Mouse (Mus musculus) MEL (cell line): ENCODE data around the gene 1190005I06Rik. TPM values are rescaled to one million over a fixed set of nuclear protein-coding genes. Genes with fewer than 3 reads are reported as not detected.

Experiments
- DNase-seq: peaks from one replicate; pipeline ENCODE4 v3.0.0; 2011; ENCODE audit warnings: low read depth, low spot score
- H3K27ac ChIP-seq: 2 replicates; pipeline ENCODE4 v1.5.1; 2012; ENCODE audit warnings: low read depth, mild to moderate bottlenecking, control low read depth, low read length, moderate library complexity; ENCODE audit not compliant: control insufficient read depth
- H3K27me3 ChIP-seq, 2 experiments: fragments of 150-350 bp in 1 of 2; sonication (generic) in 1 of 2; 2 replicates each; pipeline ENCODE4 v1.6.1; 2012; ENCODE audit warnings: low read length in 2 of 2, mild to moderate bottlenecking in 2 of 2, improper control_type of control experiment in 1 of 2, moderate library complexity in 1 of 2; ENCODE audit not compliant: insufficient read depth in 2 of 2, control insufficient read depth in 1 of 2
- H3K36me3 ChIP-seq, 2 experiments: 2 replicates each; pipeline ENCODE4 v1.6.1; 2012 to 2014; ENCODE audit warnings: low read length in 2 of 2, improper control_type of control experiment in 1 of 2, inconsistent platforms in 1 of 2, mild to moderate bottlenecking in 1 of 2; ENCODE audit not compliant: insufficient read depth in 2 of 2, control insufficient read depth in 1 of 2
- H3K4me1 ChIP-seq, 2 experiments: fragments of 150-350 bp in 1 of 2; sonication (generic) in 1 of 2; 2 replicates each; pipeline ENCODE4 v1.6.1; 2012; ENCODE audit warnings: low read length in 2 of 2, improper control_type of control experiment in 1 of 2, mild to moderate bottlenecking in 1 of 2; ENCODE audit not compliant: insufficient read depth in 2 of 2, control insufficient read depth in 1 of 2
- H3K4me3 ChIP-seq, 2 experiments: fragments of 150-350 bp in 1 of 2; sonication (generic) in 1 of 2; 2 replicates each; pipeline ENCODE4 v1.5.1; 2012; ENCODE audit warnings: low read depth in 2 of 2, low read length in 2 of 2, mild to moderate bottlenecking in 2 of 2, moderate library complexity in 2 of 2, control low read depth in 1 of 2, improper control_type of control experiment in 1 of 2; ENCODE audit not compliant: control insufficient read depth in 1 of 2, insufficient read depth in 1 of 2
- H3K79me2 ChIP-seq: 2 replicates; pipeline ENCODE4 v1.6.1; 2012; ENCODE audit warnings: mild to moderate bottlenecking, low read length, moderate library complexity; ENCODE audit not compliant: control insufficient read depth, poor library complexity, insufficient read depth
- H3K9ac ChIP-seq: 2 replicates; pipeline ENCODE4 v1.6.1; 2012; ENCODE audit warnings: low read depth, mild to moderate bottlenecking, control low read depth, low read length, moderate library complexity; ENCODE audit not compliant: control insufficient read depth, poor library complexity, severe bottlenecking
- H3K9me3 ChIP-seq: fragments of 150-350 bp; sonication (generic); replicated peaks from 2 replicates; pipeline ENCODE4 v1.6.1; 2012; ENCODE audit warnings: mild to moderate bottlenecking, low read length, improper control_type of control experiment, moderate library complexity; ENCODE audit not compliant: insufficient read depth
- CHD1 ChIP-seq: IDR thresholded peaks from 2 replicates; pipeline ENCODE4 v1.6.1; 2012; ENCODE audit warnings: low read depth, mild to moderate bottlenecking, inconsistent platforms, low read length, improper control_type of control experiment
- CTCF ChIP-seq, 3 experiments: IDR thresholded peaks in 2 of 3; conservative IDR thresholded peaks in 1 of 3; 2 replicates each; pipeline ENCODE4 v1.5.1; 2011 to 2012; ENCODE audit warnings: low read length in 3 of 3, low read depth in 2 of 3, mild to moderate bottlenecking in 2 of 3, improper control_type of control experiment in 1 of 3, inconsistent platforms in 1 of 3, mixed read lengths in 1 of 3, moderate library complexity in 1 of 3; ENCODE audit not compliant: control insufficient read depth in 1 of 3, insufficient read depth in 1 of 3, poor library complexity in 1 of 3, severe bottlenecking in 1 of 3
- KAT2A ChIP-seq: conservative IDR thresholded peaks from 2 replicates; pipeline ENCODE4 v1.6.1; 2012; ENCODE audit warnings: low read depth, low read length, improper control_type of control experiment, inconsistent platforms
- MAFK ChIP-seq: IDR thresholded peaks from 2 replicates; pipeline ENCODE4 v1.6.1; 2011; ENCODE audit warnings: low read depth, mild to moderate bottlenecking, low read length, improper control_type of control experiment, borderline replicate concordance
- MAX ChIP-seq: IDR thresholded peaks from 2 replicates; pipeline ENCODE4 v1.6.1; 2011; ENCODE audit warnings: low read length, improper control_type of control experiment
- MEF2A ChIP-seq: IDR thresholded peaks from 2 replicates; pipeline ENCODE4 v1.6.1; 2014; ENCODE audit warnings: low read depth, mild to moderate bottlenecking, inconsistent platforms, low read length, improper control_type of control experiment; ENCODE audit not compliant: poor library complexity, insufficient replicate concordance, severe bottlenecking; ENCODE audit errors: extremely low read depth
- MXI1 ChIP-seq: IDR thresholded peaks from 2 replicates; pipeline ENCODE4 v1.6.1; 2011; ENCODE audit warnings: mild to moderate bottlenecking, low read depth, low read length, improper control_type of control experiment
- NELFE ChIP-seq: IDR thresholded peaks from 2 replicates; pipeline ENCODE4 v1.6.1; 2011; ENCODE audit warnings: low read depth, low read length, improper control_type of control experiment
- POLR2A ChIP-seq, 2 experiments: IDR thresholded peaks; 2 replicates each; pipeline ENCODE4 v1.6.1; 2011 to 2012; ENCODE audit warnings: low read length in 2 of 2, mild to moderate bottlenecking in 2 of 2, control low read depth in 1 of 2, improper control_type of control experiment in 1 of 2, low read depth in 1 of 2, moderate library complexity in 1 of 2; ENCODE audit not compliant: control insufficient read depth in 1 of 2, insufficient read depth in 1 of 2, poor library complexity in 1 of 2
- POLR2AphosphoS5 ChIP-seq: IDR thresholded peaks from 2 replicates; pipeline ENCODE4 v1.6.1; 2012; ENCODE audit warnings: low read depth, borderline replicate concordance, mild to moderate bottlenecking, inconsistent platforms, low read length, moderate library complexity, mixed read lengths
- TAL1 ChIP-seq: IDR thresholded peaks from 2 replicates; pipeline ENCODE4 v1.6.1; 2012; ENCODE audit warnings: mild to moderate bottlenecking, inconsistent platforms, low read length, moderate library complexity, mixed read lengths
- TCF12 ChIP-seq: IDR thresholded peaks from 2 replicates; pipeline ENCODE4 v1.6.1; 2014; ENCODE audit warnings: low read depth, mild to moderate bottlenecking, inconsistent platforms, low read length, improper control_type of control experiment, moderate library complexity
- UBTF ChIP-seq: IDR thresholded peaks from 2 replicates; pipeline ENCODE4 v1.6.1; 2012; ENCODE audit warnings: low read depth, mild to moderate bottlenecking, inconsistent platforms, low read length, improper control_type of control experiment, moderate library complexity, borderline replicate concordance; ENCODE audit not compliant: insufficient read depth
- USF1 ChIP-seq: IDR thresholded peaks from 2 replicates; pipeline ENCODE4 v1.6.1; 2014; ENCODE audit warnings: low read depth, mild to moderate bottlenecking, inconsistent platforms, low read length, improper control_type of control experiment, moderate library complexity
- USF2 ChIP-seq, 2 experiments: IDR thresholded peaks; 2 replicates each; pipeline ENCODE4 v1.6.1; 2011 to 2012; ENCODE audit warnings: improper control_type of control experiment in 2 of 2, low read length in 2 of 2, borderline replicate concordance in 1 of 2, inconsistent platforms in 1 of 2, low read depth in 1 of 2, mild to moderate bottlenecking in 1 of 2; ENCODE audit not compliant: insufficient read depth in 1 of 2
- ZC3H11A ChIP-seq: IDR thresholded peaks from 2 replicates; pipeline ENCODE4 v1.6.1; 2012; ENCODE audit warnings: low read depth, mild to moderate bottlenecking, inconsistent platforms, low read length, improper control_type of control experiment
- ZMIZ1 ChIP-seq: IDR thresholded peaks from 2 replicates; pipeline ENCODE4 v1.6.1; 2012; ENCODE audit warnings: low read depth, mild to moderate bottlenecking, inconsistent platforms, low read length, improper control_type of control experiment, moderate library complexity
- polyA plus RNA-seq, 2 experiments: library from polyadenylated mRNA; stranded (reverse) in 1 of 2; unstranded in 1 of 2; fragments of >175 nt in 1 of 2; fragments of >200 nt in 1 of 2; gene quantifications; 2 replicates each; pipeline versions ENCODE4 v1.2.1 to v1.2.4; 2012; ENCODE audit warnings: low replicate concordance in 2 of 2, low read depth in 1 of 2; ENCODE audit not compliant: insufficient read length in 2 of 2, insufficient read depth in 1 of 2, missing spikeins in 1 of 2
- total RNA-seq: library from RNA; depleted of rRNA; stranded (reverse); fragments of 300-350 nt; gene quantifications from 2 replicates; pipeline ENCODE4 v1.2.3, GENCODE M21; 2012

Gene 1190005I06Rik
- total and polyA plus RNA-seq, 3 experiments: 2.1 to 2.3 TPM; not detected in 1

DNA sequence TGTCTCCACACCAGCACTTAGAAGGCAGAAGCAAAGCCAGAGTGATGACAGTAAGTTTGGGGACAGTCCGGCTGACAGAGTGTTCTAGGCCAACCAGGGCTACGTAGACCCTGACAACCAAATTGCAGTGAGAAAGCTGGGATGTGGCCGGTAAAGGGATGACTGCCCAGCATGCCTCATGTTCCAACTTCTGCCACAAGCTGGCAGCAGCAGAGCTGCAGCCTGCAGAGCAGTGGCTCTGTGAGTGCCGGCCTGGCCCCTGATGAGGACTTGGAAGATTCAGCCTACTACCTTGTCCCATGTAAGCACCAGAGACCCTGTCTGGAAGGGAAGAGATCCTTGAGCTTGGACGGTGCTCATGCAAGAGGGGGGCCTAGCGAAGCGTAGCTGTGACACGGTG lies 28.3 kb upstream of the 1190005I06Rik start:
- Histone ChIP-seq H3K9me3 (no peaks in the 10 kb centered on the region), H3K27me3 (no peaks in the 10 kb centered on the region), H3K79me2 (peaks cover 3% of the 10 kb centered on the region; the same call in 1 of the 2 replicates), H3K27ac (no peak overlapping the region), H3K36me3 (peaks cover 5 to 6% of the 10 kb centered on the region in 2 experiments), H3K4me1 (peaks cover 0 to 9% of the 10 kb centered on the region in 2 experiments; a peak in 2 of 4 replicates), H3K9ac (no peak overlapping the region), H3K4me3 (no peak overlapping the region)
- DNase-seq: no peak
- no peak for TF ChIP-seq UBTF
- TF ChIP-seq CTCF (IDR thresholded peaks at IDR 0.05 in 2 of 3, conservative IDR thresholded peaks at IDR 0.05 in 1 of 3; ENCODE audit: control insufficient read depth in 1 of 3, insufficient read depth in 1 of 3, low read depth in 2 of 3, low read length in 3 of 3, poor library complexity in 1 of 3, severe bottlenecking in 1 of 3): peak in 1 of 3 experiments; percentile 17; a peak in 1 of 6 replicates
- no peak for TF ChIP-seq CHD1
- no peak; a peak in 1 of 4 replicates for TF ChIP-seq POLR2A (IDR thresholded peaks at IDR 0.05; ENCODE audit: control insufficient read depth in 1 of 2, insufficient read depth in 1 of 2, low read depth in 1 of 2, low read length in 2 of 2, poor library complexity in 1 of 2)

DNA sequence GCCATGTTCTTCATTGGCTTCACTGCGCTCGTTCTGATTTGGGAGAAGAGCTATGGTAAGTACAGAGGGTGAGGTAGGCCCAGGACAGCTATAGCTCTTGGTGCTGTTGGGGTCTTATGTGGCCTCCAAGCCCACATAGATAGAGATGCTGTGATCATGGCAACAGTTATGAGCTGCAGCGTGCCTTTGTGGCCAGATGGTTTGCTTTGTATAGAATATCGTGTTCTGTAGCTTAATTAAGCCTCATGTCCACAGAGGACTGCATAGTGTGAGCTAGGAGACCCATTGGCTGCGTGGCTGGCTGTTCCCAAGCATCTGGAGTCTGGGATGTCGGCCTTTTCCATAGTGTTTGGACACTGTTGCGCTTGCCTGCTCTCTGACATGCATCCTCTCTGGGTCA lies 25.9 kb upstream of the 1190005I06Rik start:
- TF ChIP-seq UBTF (no peak), MXI1 (no peak), ZMIZ1 (no peak), USF1 (no peak), MEF2A (no peak), TAL1 (no peak), ZC3H11A (no peak), TCF12 (no peak), MAX (no peak)
- no peaks in the 10 kb centered on the region for H3K4me1 ChIP-seq

DNA sequence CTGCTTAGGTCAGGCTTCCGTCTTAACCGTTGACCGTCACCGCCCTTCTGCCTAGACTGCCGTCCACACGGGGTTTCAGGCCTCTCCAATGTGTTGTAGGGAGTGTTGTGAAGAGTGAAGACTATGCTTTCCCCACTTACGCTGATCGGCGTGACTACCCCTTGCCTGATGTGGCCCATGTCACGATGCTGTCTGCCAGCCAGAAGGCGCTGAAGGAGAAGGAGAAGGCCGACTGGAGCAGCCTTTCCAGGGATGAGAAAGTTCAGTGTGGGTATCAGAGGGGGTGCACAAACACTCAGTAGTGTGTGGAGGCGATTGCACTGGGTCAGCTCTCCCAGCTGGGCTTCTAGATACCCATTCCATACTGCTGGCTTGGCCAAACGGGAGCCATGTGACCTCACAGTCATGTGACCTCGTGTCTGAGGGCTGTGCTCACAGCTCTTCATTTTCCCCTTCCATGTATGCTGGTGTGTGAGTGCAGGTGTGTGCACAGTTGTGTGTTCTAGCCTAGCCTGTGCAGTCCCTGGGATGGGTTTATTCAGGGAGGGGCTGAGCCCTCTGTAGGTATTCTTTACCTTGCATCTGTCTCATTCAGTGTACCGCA lies 25.3 kb upstream of the 1190005I06Rik start:
- Histone ChIP-seq H3K9me3 (no peaks in the 10 kb centered on the region), H3K27me3 (no peaks in the 10 kb centered on the region), H3K4me3 (no peak overlapping the region), H3K27ac (no peak overlapping the region), H3K36me3 (peaks cover 6 to 11% of the 10 kb centered on the region in 2 experiments), H3K79me2 (peaks cover 27% of the 10 kb centered on the region), H3K4me1 (no peaks in the 10 kb centered on the region)
- no peak for DNase-seq
- peak; percentile 75 for TF ChIP-seq USF1
- TF ChIP-seq KAT2A: no peak
- no peak for TF ChIP-seq MAFK
- TF ChIP-seq NELFE: no peak
- 0 out of 2 replicates have a peak, but pooled peaks have one; percentile 30 for TF ChIP-seq POLR2AphosphoS5
- TF ChIP-seq USF2 (IDR thresholded peaks at IDR 0.05; ENCODE audit: borderline replicate concordance in 1 of 2, insufficient read depth in 1 of 2, low read depth in 1 of 2, low read length in 2 of 2): 0 out of 4 replicates have a peak, but pooled peaks of 1 of the 2 experiments have one; percentile 39
- TF ChIP-seq, all 39 proteins: peak for 3
- no peak overlapping the region for H3K9ac ChIP-seq

More for the DNA sequence above, 25.9 kb upstream of the 1190005I06Rik start:
- Histone ChIP-seq H3K27ac (no peak overlapping the region), H3K9me3 (no peaks in the 10 kb centered on the region), H3K9ac (no peak overlapping the region), H3K79me2 (peaks cover 24% of the 10 kb centered on the region), H3K36me3 (peaks cover 6 to 11% of the 10 kb centered on the region in 2 experiments), H3K4me3 (no peak overlapping the region), H3K27me3 (no peaks in the 10 kb centered on the region)
- no peak for DNase-seq
